Mouse (Mus musculus): ENCODE data around the gene Hsd17b14.

The Hsd17b14 gene

DNA sequence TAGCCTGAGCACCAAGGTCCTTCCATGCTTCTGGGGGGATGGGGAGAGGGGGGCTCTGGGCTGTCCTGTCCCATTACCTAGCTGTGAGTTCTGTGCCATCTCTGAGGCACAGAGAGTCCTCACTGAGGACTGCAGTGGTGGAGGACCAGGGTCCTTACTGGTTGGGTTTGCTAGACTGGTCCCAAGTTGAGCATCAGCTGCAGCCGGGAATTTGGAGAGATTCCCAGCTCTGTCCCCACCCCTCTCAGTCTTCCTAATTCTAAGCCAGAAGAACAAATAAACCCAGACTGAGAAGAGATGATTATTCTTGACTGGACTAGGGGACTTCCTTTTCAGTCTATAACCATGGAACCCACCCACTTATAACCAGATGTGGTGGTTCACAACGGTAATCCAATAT is 24.1 kb upstream of the Hsd17b14 start:
- DNase-seq: no peak

DNA sequence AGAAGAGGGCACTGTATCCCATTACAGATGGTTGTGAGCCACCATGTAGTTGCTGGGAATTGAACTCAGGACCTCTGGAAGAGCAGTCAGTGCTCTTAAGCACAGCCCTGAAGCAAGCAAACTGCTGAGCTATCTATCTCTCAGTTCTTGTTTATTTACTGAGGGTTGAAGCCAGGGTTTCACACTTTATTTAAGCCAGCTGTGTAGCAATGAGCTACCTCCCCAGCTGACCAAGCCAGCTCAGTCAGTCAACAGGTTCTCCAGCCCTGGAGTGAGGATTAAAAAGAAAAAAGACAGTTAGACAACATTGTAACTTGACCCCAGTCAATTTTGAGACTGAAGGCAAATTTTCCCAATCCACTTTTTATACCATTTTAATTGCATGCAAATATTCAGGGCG is 19.0 kb upstream of the Hsd17b14 start:
- no peak for DNase-seq

- no peak for DNase-seq
These were observed 17.1 kb upstream of the Hsd17b14 start for GRCm38 (mm10) chr7:45537602-45538001.

- peak; percentile 60 for DNase-seq
These were observed 16.3 kb upstream of the Hsd17b14 start for GRCm38 (mm10) chr7:45538163-45539041.

DNA sequence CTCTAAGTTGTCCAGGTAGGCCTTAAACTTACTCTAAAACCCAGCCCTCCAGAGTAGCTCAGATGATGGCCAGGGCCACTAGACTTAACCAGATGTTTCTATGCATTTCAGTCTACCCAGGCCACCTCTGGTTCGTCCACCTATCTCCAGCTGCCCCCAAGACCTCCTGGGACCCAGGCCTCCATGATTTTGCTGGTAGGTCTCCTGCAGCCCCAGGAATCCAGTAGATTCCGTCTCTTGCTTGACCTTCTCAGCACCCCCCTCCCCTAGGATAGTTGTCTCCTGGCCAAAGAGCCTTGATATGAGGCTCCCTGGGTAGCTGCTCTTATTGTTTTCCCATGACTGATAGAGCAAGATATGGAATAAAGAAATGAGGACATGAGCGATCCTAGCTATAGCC is 15.6 kb upstream of the Hsd17b14 start:
- DNase-seq: no peak

GRCm38 (mm10) chr7:45540213-45540612 is 14.5 kb upstream of the Hsd17b14 start:
- no peak for DNase-seq

DNA sequence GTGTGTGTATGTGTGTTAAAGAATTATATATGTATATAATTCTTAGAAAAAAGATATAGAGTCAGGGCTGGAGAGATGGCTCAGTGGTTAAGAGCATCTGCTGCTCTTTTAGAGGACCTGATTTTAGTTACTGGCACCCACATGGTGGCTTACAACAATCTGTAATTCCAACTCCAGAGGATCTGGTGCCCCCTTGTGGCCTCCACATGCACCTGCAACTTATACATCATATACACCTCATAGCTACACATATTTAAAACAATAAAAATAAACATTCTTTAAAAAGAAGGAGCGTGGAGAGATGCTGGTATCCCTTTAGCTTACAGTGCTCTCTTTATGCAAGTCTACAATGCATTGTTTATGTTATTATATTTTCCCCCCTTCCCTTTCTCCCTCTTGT is 10.2 kb upstream of the Hsd17b14 start:
- DNase-seq: no peak

GRCm38 (mm10) chr7:45549641-45550436 is 4.9 kb upstream of the Hsd17b14 start:
- DNase-seq: no peak

GRCm38 (mm10) chr7:45550821-45551511 is 3.7 kb upstream of the Hsd17b14 start:
- no peak for DNase-seq

- no peak for DNase-seq
These were observed 3.2 kb upstream of the Hsd17b14 start for GRCm38 (mm10) chr7:45551512-45551883.

GRCm38 (mm10) chr7:45553519-45553918 is 1.2 kb upstream of the Hsd17b14 start:
- DNase-seq: no peak

DNA sequence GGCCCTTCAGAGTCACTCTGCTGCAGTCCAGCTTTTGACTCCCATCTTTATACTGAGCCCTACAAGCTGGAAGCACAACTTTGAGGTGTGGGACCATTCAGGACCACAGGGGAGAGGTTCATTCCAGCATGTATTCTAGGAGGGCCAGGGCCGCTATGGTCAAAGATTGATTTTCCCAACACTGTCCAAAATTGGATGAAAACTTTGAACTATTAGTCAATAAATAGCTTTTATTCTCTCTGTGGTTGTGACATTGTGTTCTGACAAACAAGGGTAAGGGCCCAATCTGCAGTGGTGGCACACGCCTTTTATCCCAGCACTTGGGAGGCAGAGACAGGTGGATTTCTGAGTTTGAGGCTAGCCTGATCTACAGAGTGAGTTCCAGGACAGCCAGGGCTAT is 703 bp upstream of the Hsd17b14 start:
- no peak for DNase-seq

GRCm38 (mm10) chr7:45555787-45556186 is 1.1 kb downstream of the Hsd17b14 start:
- peak; percentile 78 for DNase-seq

DNA sequence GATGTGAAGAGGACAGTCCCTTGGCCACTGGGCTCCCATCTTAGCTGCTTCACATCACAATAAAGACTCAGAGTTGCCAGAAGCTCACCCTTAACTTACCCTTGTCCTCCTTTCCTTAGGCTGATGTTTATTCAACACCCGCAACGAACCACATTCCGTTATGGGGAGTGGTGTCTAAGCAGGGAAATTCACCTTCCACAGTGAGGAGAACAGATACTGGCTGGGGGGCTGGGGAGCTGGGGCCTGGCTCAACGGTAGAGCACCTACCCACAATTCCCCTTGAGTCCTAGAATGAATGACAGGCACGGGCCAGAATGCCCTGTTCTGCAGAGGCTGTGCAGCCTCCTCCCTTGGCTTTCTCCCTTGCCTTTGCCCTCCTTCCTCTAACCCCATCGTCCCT is 4.2 kb downstream of the Hsd17b14 start:
- DNase-seq: no peak

- DNase-seq: no peak
These were observed 5.5 kb downstream of the Hsd17b14 start for GRCm38 (mm10) chr7:45560241-45560640.

DNA sequence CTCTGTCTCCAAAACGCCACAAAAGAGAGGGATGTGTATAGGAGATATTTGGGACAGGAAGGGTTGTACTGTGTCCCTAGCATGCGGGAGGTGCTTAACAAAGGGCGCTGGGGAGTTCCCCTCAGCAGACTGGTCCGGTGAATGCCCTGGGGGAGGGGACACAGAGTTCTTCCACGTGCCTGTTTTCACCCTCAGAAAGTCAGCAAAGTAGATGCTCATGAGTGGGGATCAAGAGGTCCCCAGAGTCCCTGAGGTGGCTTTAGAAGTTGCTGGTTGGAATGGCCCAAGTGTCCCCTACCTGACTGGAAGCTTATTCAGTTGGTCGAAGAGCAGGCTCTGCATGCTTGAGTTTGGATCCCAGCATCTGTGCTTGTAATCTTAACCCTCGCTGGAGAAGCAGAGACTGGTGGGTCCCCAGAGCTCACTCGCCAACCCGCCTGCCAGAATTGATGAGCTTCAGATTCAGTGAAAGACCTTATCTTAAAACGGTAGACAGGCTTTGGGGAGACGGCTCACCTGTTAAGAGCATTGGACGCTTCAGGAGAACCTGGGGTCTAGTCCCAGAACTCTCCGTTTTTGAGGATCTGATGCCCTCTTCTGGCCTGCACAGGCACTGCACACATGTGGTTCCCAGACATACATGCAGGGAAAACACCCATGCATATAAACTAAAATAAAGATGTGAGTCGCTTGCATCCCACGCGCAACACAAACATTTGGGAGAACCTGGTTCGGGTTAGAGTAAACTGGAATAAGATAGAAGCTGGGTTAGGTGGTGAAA is 6.3 kb downstream of the Hsd17b14 start:
- peak; percentile 74 for DNase-seq

- no peak for DNase-seq
These were observed 7.2 kb downstream of the Hsd17b14 start for GRCm38 (mm10) chr7:45561624-45562520.

GRCm38 (mm10) chr7:45564811-45565210 is 10.1 kb downstream of the Hsd17b14 start:
- DNase-seq: no peak

DNA sequence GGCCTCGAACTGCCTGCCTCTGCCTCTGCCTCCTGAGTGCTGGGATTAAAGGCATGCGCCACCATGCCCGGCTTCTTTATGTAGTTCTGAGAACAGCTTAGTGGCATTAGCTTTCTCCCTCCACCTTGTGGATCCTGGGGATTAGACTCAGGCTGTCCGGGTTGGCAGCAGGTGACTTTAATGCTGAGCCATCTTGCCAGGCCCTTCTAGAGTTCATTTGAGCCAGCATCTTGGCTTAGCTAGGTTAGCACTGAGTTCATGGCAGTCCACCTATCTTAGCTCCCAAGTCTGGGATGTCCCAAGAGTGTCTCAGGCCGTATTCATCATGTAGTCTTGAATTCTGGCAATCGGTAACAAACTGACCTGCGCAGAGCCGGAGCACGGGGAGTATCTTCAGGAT is 10.8 kb downstream of the Hsd17b14 start:
- DNase-seq: no peak

GRCm38 (mm10) chr7:45567112-45567779 is 12.6 kb downstream of the Hsd17b14 start:
- no peak for DNase-seq
